Mouse (Mus musculus) adrenal gland, adult 10 weeks (tissue): ENCODE data around the gene Dcaf8. TPM values are rescaled to one million over a fixed set of nuclear protein-coding genes. Genes with fewer than 3 reads are reported as not detected.

ENCODE experiments used
- polyA plus RNA-seq: library from polyadenylated mRNA; stranded (reverse); fragments of 350-450 nt; fragmentation: Illumina TruSeq; extraction: RNeasy Lipid Tissue Mini Kit (QIAGEN cat#74804); gene quantifications from one replicate; pipeline ENCODE4 v1.2.3, GENCODE M21; 2014; ENCODE audit warnings: low read depth, low replicate concordance

Gene Dcaf8
- polyA plus RNA-seq, result 119 TPM

GRCm38 (mm10) chr1:172147835-172148278 lies at the start of gene Dcaf8:
Dcaf8 (plus strand) TSS chr1:172148084.

GRCm38 (mm10) chr1:172126376-172127347 lies 21.2 kb upstream of the Dcaf8 start, which contains the start of gene Pex19:
Pex19 (plus strand) TSS chr1:172126755.

GRCm38 (mm10) chr1:172206141-172206917 lies 58.4 kb downstream of the Dcaf8 start, which contains the start of gene Pea15a:
Pea15a (minus strand) TSS chr1:172206804.

GRCm38 (mm10) chr1:172219451-172220406 lies 71.8 kb downstream of the Dcaf8 start, which contains the start of gene Casq1:
Casq1 (minus strand) TSS chr1:172219868.

Other genes starting within 250 kb of the Dcaf8 start
- gene Slamf6, start 230.6 kb upstream of the Dcaf8 start, polyA plus RNA-seq, result 0.41 TPM
- 2.2 TPM for gene Vangl2, start 119.6 kb upstream of the Dcaf8 start, polyA plus RNA-seq
- not detected for gene Nhlh1, start 90.5 kb upstream of the Dcaf8 start, polyA plus RNA-seq
- gene Copa, start 65.6 kb upstream of the Dcaf8 start, polyA plus RNA-seq, result 167 TPM
- 28.8 TPM for gene Ncstn, start 65.3 kb upstream of the Dcaf8 start, polyA plus RNA-seq
- gene Pex19, start 21.3 kb upstream of the Dcaf8 start, polyA plus RNA-seq, result 83.5 TPM
- gene Pea15a, start 58.7 kb downstream of the Dcaf8 start, polyA plus RNA-seq, result 64.1 TPM
- 7.2 TPM for gene Casq1, start 71.8 kb downstream of the Dcaf8 start, polyA plus RNA-seq
- gene Atp1a4, start 110.3 kb downstream of the Dcaf8 start, polyA plus RNA-seq, result 2.6 TPM
- gene Igsf8, start 113.6 kb downstream of the Dcaf8 start, polyA plus RNA-seq, result 1.0 TPM
- gene Atp1a2, start 150.0 kb downstream of the Dcaf8 start, polyA plus RNA-seq, result 29.0 TPM
- not detected for gene Kcnj9, start 181.2 kb downstream of the Dcaf8 start, polyA plus RNA-seq
- gene Kcnj10, start 193.1 kb downstream of the Dcaf8 start, polyA plus RNA-seq, result 2.2 TPM
- 19.5 TPM for gene Pigm, start 228.5 kb downstream of the Dcaf8 start, polyA plus RNA-seq